Mouse (Mus musculus) CH12.LX (cell line): Measurements from ENCODE around the gene Col25a1. TPM values are rescaled to one million over a fixed set of nuclear protein-coding genes. Genes with fewer than 3 reads are reported as not detected.
A peak's percentile ranks its signal among the peaks of the same experiment; 100 is the strongest.

Source experiments
- DNase-seq: peaks from one replicate; pipeline ENCODE4 v3.0.0-alpha.2; 2013; ENCODE audit errors: extremely low read depth
- H3K27ac ChIP-seq: 2 replicates; pipeline ENCODE4 v1.5.1; 2012; ENCODE audit warnings: low read depth, mild to moderate bottlenecking, control low read depth, moderate library complexity; ENCODE audit not compliant: insufficient read depth
- H3K27me3 ChIP-seq: replicated peaks from 2 replicates; pipeline ENCODE3; 2012; ENCODE audit warnings: inconsistent platforms
- H3K36me3 ChIP-seq, 2 experiments: replicated peaks in 1 of 2; 2 replicates each; pipeline versions ENCODE3 to v1.6.1; 2012; ENCODE audit warnings: inconsistent platforms in 1 of 2, low read length in 1 of 2, mild to moderate bottlenecking in 1 of 2, mixed read lengths in 1 of 2, moderate library complexity in 1 of 2; ENCODE audit not compliant: control insufficient read depth in 1 of 2, insufficient read depth in 1 of 2
- H3K4me1 ChIP-seq, 2 experiments: 2 replicates each; pipeline ENCODE4 v1.6.1; 2012; ENCODE audit warnings: inconsistent platforms in 1 of 2, moderate library complexity in 1 of 2; ENCODE audit not compliant: insufficient read depth in 2 of 2, control insufficient read depth in 1 of 2
- H3K4me2 ChIP-seq: 2 replicates; pipeline ENCODE4 v1.6.1; 2012; ENCODE audit warnings: low read depth, mild to moderate bottlenecking, control low read depth; ENCODE audit not compliant: poor library complexity, insufficient read depth, severe bottlenecking
- H3K4me3 ChIP-seq, 3 experiments: fragments of 150-350 bp in 1 of 3; sonication (generic) in 1 of 3; replicated peaks in 1 of 3; 2 replicates each; pipeline versions ENCODE3 to v1.5.1; 2011 to 2012; ENCODE audit warnings: low read depth in 2 of 3, low read length in 2 of 3, mild to moderate bottlenecking in 2 of 3, moderate library complexity in 2 of 3, control low read depth in 1 of 3, improper control_type of control experiment in 1 of 3, inconsistent platforms in 1 of 3, mixed read lengths in 1 of 3; ENCODE audit not compliant: poor library complexity in 1 of 3
- H3K79me2 ChIP-seq: replicated peaks from 2 replicates; pipeline ENCODE4 v1.6.1; 2012; ENCODE audit warnings: mild to moderate bottlenecking, moderate library complexity; ENCODE audit not compliant: control insufficient read depth, poor library complexity, insufficient read depth, severe bottlenecking; ENCODE audit errors: extremely low read depth
- H3K9ac ChIP-seq: 2 replicates; pipeline ENCODE4 v1.6.1; 2012; ENCODE audit warnings: low read depth, mild to moderate bottlenecking, control low read depth, moderate library complexity; ENCODE audit not compliant: insufficient read depth
- H3K9me3 ChIP-seq: replicated peaks from 2 replicates; pipeline ENCODE3; 2012; ENCODE audit warnings: low read length, inconsistent platforms, mixed read lengths
- BHLHE40 ChIP-seq: IDR thresholded peaks from 2 replicates; pipeline ENCODE4 v1.6.1; 2011; ENCODE audit warnings: mild to moderate bottlenecking, low read depth, low read length, improper control_type of control experiment
- CTCF ChIP-seq, 2 experiments: IDR thresholded peaks in 1 of 2; conservative IDR thresholded peaks in 1 of 2; 2 replicates each; pipeline ENCODE4 v1.5.1; 2011 to 2012; ENCODE audit warnings: low read depth in 2 of 2, low read length in 2 of 2, improper control_type of control experiment in 1 of 2, inconsistent platforms in 1 of 2, mild to moderate bottlenecking in 1 of 2, moderate library complexity in 1 of 2
- E2F4 ChIP-seq: IDR thresholded peaks from 2 replicates; pipeline ENCODE4 v1.6.1; 2011; ENCODE audit warnings: low read depth, low read length, improper control_type of control experiment; ENCODE audit not compliant: insufficient replicate concordance
- ELF1 ChIP-seq: IDR thresholded peaks from 2 replicates; pipeline ENCODE4 v1.6.1; 2014; ENCODE audit warnings: low read depth, mild to moderate bottlenecking, inconsistent platforms, low read length, improper control_type of control experiment
- ETS1 ChIP-seq: conservative IDR thresholded peaks from 2 replicates; pipeline ENCODE4 v1.6.1; 2012; ENCODE audit warnings: low read depth, mild to moderate bottlenecking, inconsistent platforms, low read length, improper control_type of control experiment, moderate library complexity
- GABPA ChIP-seq: IDR thresholded peaks from 2 replicates; pipeline ENCODE4 v1.6.1; 2012; ENCODE audit warnings: low read depth, low read length, improper control_type of control experiment, inconsistent platforms; ENCODE audit not compliant: insufficient replicate concordance
- HCFC1 ChIP-seq: IDR thresholded peaks from 2 replicates; pipeline ENCODE4 v1.6.1; 2012; ENCODE audit warnings: low read depth, mild to moderate bottlenecking, inconsistent platforms, low read length, improper control_type of control experiment
- IRF4 ChIP-seq: IDR thresholded peaks from 2 replicates; pipeline ENCODE4 v1.6.1; 2014; ENCODE audit warnings: low read depth, mild to moderate bottlenecking, inconsistent platforms, low read length, improper control_type of control experiment
- JUN ChIP-seq: IDR thresholded peaks from 2 replicates; pipeline ENCODE4 v1.6.1; 2011; ENCODE audit warnings: low read depth, mild to moderate bottlenecking, low read length, improper control_type of control experiment, moderate library complexity; ENCODE audit not compliant: insufficient read depth
- JUND ChIP-seq: conservative IDR thresholded peaks from 2 replicates; pipeline ENCODE4 v1.6.1; 2011; ENCODE audit warnings: low read depth, low read length, improper control_type of control experiment
- MAZ ChIP-seq: IDR thresholded peaks from 2 replicates; pipeline ENCODE4 v1.6.1; 2012; ENCODE audit warnings: low read depth, mild to moderate bottlenecking, inconsistent platforms, low read length, improper control_type of control experiment, moderate library complexity
- MEF2A ChIP-seq: IDR thresholded peaks from 2 replicates; pipeline ENCODE4 v1.6.1; 2014; ENCODE audit warnings: low read depth, mild to moderate bottlenecking, inconsistent platforms, low read length, improper control_type of control experiment, borderline replicate concordance
- MYC ChIP-seq: IDR thresholded peaks from 2 replicates; pipeline ENCODE4 v1.6.1; 2011; ENCODE audit warnings: low read depth, mild to moderate bottlenecking, improper control_type of control experiment, low read length
- NELFE ChIP-seq: IDR thresholded peaks from 2 replicates; pipeline ENCODE4 v1.6.1; 2011; ENCODE audit warnings: low read depth, low read length, improper control_type of control experiment
- NRF1 ChIP-seq: IDR thresholded peaks from 2 replicates; pipeline ENCODE4 v1.6.1; 2014; ENCODE audit warnings: low read depth, mild to moderate bottlenecking, inconsistent platforms, low read length, improper control_type of control experiment, moderate library complexity
- PAX5 ChIP-seq: IDR thresholded peaks from 2 replicates; pipeline ENCODE4 v1.6.1; 2012; ENCODE audit warnings: low read length, inconsistent platforms, mixed read lengths
- POLR2A ChIP-seq: IDR thresholded peaks from 2 replicates; pipeline ENCODE4 v1.6.1; 2011; ENCODE audit warnings: low read depth, mild to moderate bottlenecking, improper control_type of control experiment, low read length
- RAD21 ChIP-seq: IDR thresholded peaks from 2 replicates; pipeline ENCODE4 v1.6.1; 2011; ENCODE audit warnings: low read depth, mild to moderate bottlenecking, low read length, improper control_type of control experiment, moderate library complexity
- RCOR1 ChIP-seq: conservative IDR thresholded peaks from 2 replicates; pipeline ENCODE4 v1.6.1; 2012; ENCODE audit warnings: low read depth, mild to moderate bottlenecking, inconsistent platforms, low read length, improper control_type of control experiment
- SIN3A ChIP-seq: IDR thresholded peaks from 2 replicates; pipeline ENCODE4 v1.6.1; 2012; ENCODE audit warnings: low read length, improper control_type of control experiment, inconsistent platforms
- SMC3 ChIP-seq: IDR thresholded peaks from 2 replicates; pipeline ENCODE4 v1.6.1; 2011; ENCODE audit warnings: low read depth, low read length, improper control_type of control experiment
- TCF12 ChIP-seq: IDR thresholded peaks from 2 replicates; pipeline ENCODE4 v1.6.1; 2014; ENCODE audit warnings: low read depth, mild to moderate bottlenecking, inconsistent platforms, low read length, improper control_type of control experiment
- UBTF ChIP-seq: IDR thresholded peaks from 2 replicates; pipeline ENCODE4 v1.6.1; 2012; ENCODE audit warnings: low read depth, mild to moderate bottlenecking, inconsistent platforms, low read length, improper control_type of control experiment, moderate library complexity
- USF1 ChIP-seq: IDR thresholded peaks from 2 replicates; pipeline ENCODE4 v1.6.1; 2014; ENCODE audit warnings: low read depth, mild to moderate bottlenecking, inconsistent platforms, low read length, improper control_type of control experiment
- USF2 ChIP-seq: conservative IDR thresholded peaks from 2 replicates; pipeline ENCODE4 v1.6.1; 2011; ENCODE audit warnings: low read depth, low read length, improper control_type of control experiment
- ZKSCAN1 ChIP-seq: IDR thresholded peaks from 2 replicates; pipeline ENCODE4 v1.6.1; 2012; ENCODE audit warnings: low read depth, inconsistent platforms, low read length, improper control_type of control experiment, borderline replicate concordance
- ZNF384 ChIP-seq: IDR thresholded peaks from 2 replicates; pipeline ENCODE4 v1.6.1; 2012; ENCODE audit warnings: low read depth, low read length, improper control_type of control experiment, inconsistent platforms
- dilution Hi-C: fragments of 300-500 bp; cut with MboI; formaldehyde crosslinking; loops from 2 replicates; pipeline ENCODE4 v1.14.3; 2020; ENCODE audit warnings: low sequenced_read_pairs; ENCODE audit not compliant: extremely low pct_unique_long_range_greater_than_20kb, extremely low pct_ligation_motif_present
- in situ Hi-C: fragments of 300-500 bp; cut with MboI; formaldehyde crosslinking; loops from 3 replicates; pipeline ENCODE4 v1.14.3; 2019; ENCODE audit warnings: low sequenced_read_pairs, low pct_ligation_motif_present, low pct_unique_long_range_greater_than_20kb, mixed read lengths
- polyA plus RNA-seq: library from polyadenylated mRNA; unstranded; fragments of >175 nt; gene quantifications from 2 replicates; pipeline ENCODE4 v1.2.1, GENCODE M21; 2012; ENCODE audit warnings: low read depth; ENCODE audit not compliant: insufficient read length
- total RNA-seq, 2 experiments: library from RNA; depleted of rRNA; stranded (reverse); fragments of 300-350 nt in 1 of 2; fragments of >200 nt in 1 of 2; gene quantifications; 2 replicates each; pipeline ENCODE4 v1.2.3; 2012 to 2014

Gene Col25a1
- total and polyA plus RNA-seq, 3 experiments, result not detected

DNA sequence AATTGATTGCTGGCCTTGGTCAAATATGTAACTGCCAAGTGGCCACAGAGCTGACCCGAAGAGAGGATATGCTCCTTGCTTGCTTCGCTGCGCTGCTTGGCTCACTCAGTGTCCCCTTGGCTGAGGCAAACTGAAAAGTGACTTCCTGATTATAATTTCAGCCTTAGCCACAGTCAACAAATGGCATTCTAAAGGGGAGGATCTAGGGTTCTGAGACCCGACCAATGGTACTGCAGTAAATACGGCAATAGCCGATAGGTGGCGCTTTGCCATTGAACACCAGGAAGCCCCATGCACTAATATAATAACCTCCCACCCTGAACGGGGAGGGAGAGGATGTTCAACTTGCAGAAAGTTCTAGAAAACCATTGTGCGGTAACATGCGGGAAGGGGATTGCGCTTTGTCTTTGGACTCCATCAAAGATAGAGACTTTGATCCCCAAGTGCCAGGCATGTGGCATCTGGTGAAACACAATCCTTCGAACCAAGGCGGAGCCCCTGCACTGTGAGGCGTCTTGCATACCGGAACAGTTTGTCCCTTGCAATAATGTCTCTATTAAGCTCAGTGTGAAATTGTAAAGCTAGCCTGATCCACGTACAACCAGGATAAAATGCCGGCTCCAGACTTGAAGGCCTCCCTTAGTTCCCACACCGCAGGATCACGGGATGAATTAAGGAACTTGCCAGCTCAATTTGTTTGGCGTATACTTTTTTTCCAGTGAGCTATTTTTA is 363.5 kb downstream of the Col25a1 start:
- no peak overlapping the region for H3K4me3 ChIP-seq
- no peak overlapping the region for H3K27ac ChIP-seq
- peaks cover 0 to 13% of the 10 kb centered on the region in 2 experiments; a peak in 2 of 4 replicates for H3K4me1 ChIP-seq
- dilution Hi-C loops, result no loop called here
- H3K9me3 ChIP-seq, result no peaks in the 10 kb centered on the region
- DNase-seq, result peak; percentile 64
- TF ChIP-seq UBTF, result no peak
- no peak for TF ChIP-seq USF2
- TF ChIP-seq NELFE, result no peak
- peak; percentile 36 for TF ChIP-seq SMC3
- no peak for TF ChIP-seq POLR2A
- TF ChIP-seq MAZ, result no peak
- TF ChIP-seq RCOR1, result no peak
- TF ChIP-seq ZKSCAN1, result no peak
- TF ChIP-seq PAX5, result no peak
- TF ChIP-seq NRF1, result no peak
- no peak for TF ChIP-seq MEF2A
- no peak for TF ChIP-seq MYC
- TF ChIP-seq JUND, result no peak
- no peak for TF ChIP-seq GABPA
- TF ChIP-seq RAD21, result peak; percentile 42
- no peak for TF ChIP-seq IRF4
- TF ChIP-seq BHLHE40, result no peak
- TF ChIP-seq HCFC1, result no peak
- peak; percentile 22 to 72; a peak in 2 of 4 replicates for TF ChIP-seq CTCF (conservative IDR thresholded peaks at IDR 0.05 in 1 of 2, IDR thresholded peaks at IDR 0.05 in 1 of 2; ENCODE audit: low read depth in 2 of 2, low read length in 2 of 2)
- peak; percentile 64 for TF ChIP-seq ELF1
- TF ChIP-seq JUN, result no peak
- no peak for TF ChIP-seq SIN3A
- TF ChIP-seq TCF12, result no peak
- TF ChIP-seq ETS1, result no peak
- no peak for TF ChIP-seq USF1
- no peak for TF ChIP-seq E2F4
- no peak for TF ChIP-seq ZNF384
- no peaks in the 10 kb centered on the region for H3K79me2 ChIP-seq
- no peaks in the 10 kb centered on the region for H3K36me3 ChIP-seq
- in situ Hi-C loops, result no loop called here
- H3K27me3 ChIP-seq, result no peaks in the 10 kb centered on the region
- no peak overlapping the region for H3K9ac ChIP-seq
- H3K4me2 ChIP-seq, result no peak overlapping the region
